Mouse (Mus musculus): ENCODE data around the gene Cyp4a30b.
"Not testable (repeated sequence)": the region's sequence is repeated elsewhere in the genome, so short reads cannot be mapped to it uniquely, and the experiment has no call there.

Gene Cyp4a30b

GRCm38 (mm10) chr4:115452304-115452703 is at the start of gene Cyp4a30b:
Gene Cyp4a30b, plus strand, starts transcription at chr4:115452604.
- in situ Hi-C loops (cut with MboI): no loop called here

GRCm38 (mm10) chr4:115411324-115411723 is 41.1 kb upstream of the Cyp4a30b start, which contains the start of gene Cyp4a12b:
Gene Cyp4a12b, plus strand, starts transcription at chr4:115411624.
- in situ Hi-C loops (cut with MboI): not testable (repeated sequence)

- in situ Hi-C loops (cut with MboI): no loop called here
Observed at GRCm38 (mm10) chr4:115450577-115451137, 1.7 kb upstream of the Cyp4a30b start.

- in situ Hi-C loops (cut with MboI): not testable (repeated sequence)
Observed at GRCm38 (mm10) chr4:115473585-115473984, 21.2 kb downstream of the Cyp4a30b start.

GRCm38 (mm10) chr4:115476051-115476450 is 23.6 kb downstream of the Cyp4a30b start:
- in situ Hi-C loops (cut with MboI): loop anchor here (25.0 kb wide), 1 partner anchor 236 kb away; no protein-coding TSS in a partner anchor

- in situ Hi-C loops (cut with MboI): loop anchor here (25.0 kb wide), 1 partner anchor 231 kb away; no protein-coding TSS in a partner anchor
Observed at GRCm38 (mm10) chr4:115481006-115481652, 28.7 kb downstream of the Cyp4a30b start.

GRCm38 (mm10) chr4:115496001-115496400 is 43.6 kb downstream of the Cyp4a30b start, which contains the start of gene Cyp4a14:
Gene Cyp4a14, minus strand, starts transcription at chr4:115496142.
- in situ Hi-C loops (cut with MboI): loop anchor here (25.0 kb wide), 1 partner anchor 216 kb away; no protein-coding TSS in a partner anchor

- in situ Hi-C loops (cut with MboI): loop anchor here (25.0 kb wide), 1 partner anchor 215 kb away; no protein-coding TSS in a partner anchor
Observed at GRCm38 (mm10) chr4:115497466-115497865, 45.1 kb downstream of the Cyp4a30b start.

GRCm38 (mm10) chr4:115513964-115514363 is 61.6 kb downstream of the Cyp4a30b start:
- in situ Hi-C loops (cut with MboI): not testable (repeated sequence)

- in situ Hi-C loops (cut with MboI): not testable (repeated sequence)
Observed at GRCm38 (mm10) chr4:115518000-115518399, 65.6 kb downstream of the Cyp4a30b start, which contains the start of gene Cyp4a10. Gene Cyp4a10, plus strand, starts transcription at chr4:115518264.

GRCm38 (mm10) chr4:115519444-115519843 is 67.0 kb downstream of the Cyp4a30b start:
- in situ Hi-C loops (cut with MboI): no loop called here
